In genomic region chr11:103992638-103993037, GRCm38 (mm10) we compare ENCODE assay signal across 13 mouse cellular contexts.
"Had no signal": no experiment of that assay in that cellular context is flagged by ENCODE, and none has a peak within 500 bp of the region (broad histone marks: within the 10 kb centered on the region; RNA-seq: fewer than 3 reads in every experiment).

No protein-coding gene starts in this region.

- ATAC-seq: intestine, embryonic 16.5 days had no signal

- H3K4me2 ChIP-seq: limb, embryonic 13.5 days had no signal

- H3K27ac ChIP-seq: limb, embryonic 13.5 days; liver, embryonic 14.5 days had no signal

- H3K9me3 ChIP-seq: limb, embryonic 13.5 days had no signal

- H3K4me3 ChIP-seq: limb, embryonic 13.5 days had no signal

- DNase-seq: kidney, adult 8-10 months; kidney, postnatal 25 days; left cerebral cortex, postnatal 4 days; lung, adult 18-20 months; lung, postnatal 4 days; midbrain, embryonic 14.5 days; right cerebral cortex, adult 18-20 months; right cerebral cortex, postnatal 25 days; thymus, adult 18-20 months; thymus, postnatal 14 days had no signal

- H3K9ac ChIP-seq: limb, embryonic 13.5 days; liver, embryonic 14.5 days had no signal

- H3K36me3 ChIP-seq: limb, embryonic 13.5 days had no signal

- H3K27me3 ChIP-seq: limb, embryonic 13.5 days had no signal

- H3K4me1 ChIP-seq: limb, embryonic 13.5 days had no signal
